Mouse (Mus musculus): ENCODE measurements around the gene Chd4. TPM values are rescaled to one million over a fixed set of nuclear protein-coding genes. Genes with fewer than 3 reads are reported as not detected.
"Not testable (repeated sequence)": the region's sequence is repeated elsewhere in the genome, so short reads cannot be mapped to it uniquely, and the experiment has no call there.

Gene Chd4
- total RNA-seq, 2 experiments from 2014 or later: 160 to 164 TPM

GRCm38 (mm10) chr6:125159773-125160557 is 64.2 kb downstream of the Chd4 start:
- DNase-seq (ENCODE audit: low spot score in 2 of 2): no peak

DNA sequence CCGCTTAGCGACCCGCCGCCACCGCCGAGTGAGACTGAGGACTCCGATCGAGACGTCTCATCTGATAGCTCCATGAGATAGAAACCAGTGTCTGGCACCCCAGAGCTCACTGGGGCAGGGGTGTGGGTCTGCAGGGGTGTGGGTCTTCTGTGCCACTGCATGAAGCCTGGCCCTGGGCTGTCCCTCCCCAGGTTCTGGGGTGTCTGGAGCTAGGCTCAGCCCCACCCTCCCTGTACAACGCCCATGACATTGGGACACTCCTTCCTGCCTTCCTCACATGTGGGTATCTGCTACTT is 64.7 kb downstream of the Chd4 start:
- no peak for DNase-seq (ENCODE audit: low spot score in 2 of 2)

GRCm38 (mm10) chr6:125160854-125161760 is 65.3 kb downstream of the Chd4 start:
- DNase-seq (ENCODE audit: low spot score in 2 of 2): peak in 1 of 2 experiments; percentile 66

DNA sequence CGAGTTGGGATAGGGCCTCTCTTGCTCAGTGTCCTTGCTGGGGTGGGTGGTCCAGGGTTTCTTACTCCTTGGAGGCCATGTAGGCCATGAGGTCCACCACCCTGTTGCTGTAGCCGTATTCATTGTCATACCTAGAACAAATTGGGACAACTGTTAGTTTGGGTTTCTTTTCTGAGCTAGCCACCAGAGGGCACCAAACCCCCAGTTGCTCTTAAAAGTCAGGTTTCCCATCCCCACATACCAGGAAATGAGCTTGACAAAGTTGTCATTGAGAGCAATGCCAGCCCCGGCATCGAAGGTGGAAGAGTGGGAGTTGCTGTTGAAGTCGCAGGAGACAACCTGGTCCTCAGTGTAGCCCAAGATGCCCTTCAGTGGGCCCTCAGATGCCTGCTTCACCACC is 66.2 kb downstream of the Chd4 start:
- peak in 1 of 2 experiments; percentile 74 for DNase-seq (ENCODE audit: low spot score in 2 of 2)

DNA sequence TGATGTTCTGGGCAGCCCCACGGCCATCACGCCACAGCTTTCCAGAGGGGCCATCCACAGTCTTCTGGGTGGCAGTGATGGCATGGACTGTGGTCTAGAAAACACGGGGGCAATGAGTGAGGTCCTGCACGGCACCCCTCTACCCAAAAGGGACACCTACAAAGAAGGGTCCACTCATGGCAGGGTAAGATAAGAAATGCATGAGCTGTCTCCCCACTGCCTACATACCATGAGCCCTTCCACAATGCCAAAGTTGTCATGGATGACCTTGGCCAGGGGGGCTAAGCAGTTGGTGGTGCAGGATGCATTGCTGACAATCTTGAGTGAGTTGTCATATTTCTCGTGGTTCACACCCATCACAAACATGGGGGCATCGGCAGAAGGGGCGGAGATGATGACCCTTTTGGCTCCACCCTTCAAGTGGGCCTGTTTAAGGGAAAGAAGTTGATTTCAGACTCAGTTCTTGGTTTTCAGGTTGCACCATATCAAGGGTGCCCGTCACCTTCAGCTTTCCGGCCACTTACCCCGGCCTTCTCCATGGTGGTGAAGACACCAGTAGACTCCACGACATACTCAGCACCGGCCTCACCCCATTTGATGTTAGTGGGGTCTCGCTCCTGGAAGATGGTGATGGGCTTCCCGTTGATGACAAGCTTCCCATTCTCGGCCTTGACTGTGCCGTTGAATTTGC is 67.0 kb downstream of the Chd4 start:
- not testable (repeated sequence) for DNase-seq (ENCODE audit: low spot score in 2 of 2)

GRCm38 (mm10) chr6:125163801-125164657 is 68.2 kb downstream of the Chd4 start:
- DNase-seq (ENCODE audit: low spot score in 2 of 2): no peak

- DNase-seq (ENCODE audit: low spot score in 2 of 2): peak in 1 of 2 experiments; percentile 66
These were observed 69.0 kb downstream of the Chd4 start for GRCm38 (mm10) chr6:125164672-125165327.

GRCm38 (mm10) chr6:125165328-125165891 is 69.6 kb downstream of the Chd4 start:
- DNase-seq (ENCODE audit: low spot score in 2 of 2): peak; percentile 93 to 95

DNA sequence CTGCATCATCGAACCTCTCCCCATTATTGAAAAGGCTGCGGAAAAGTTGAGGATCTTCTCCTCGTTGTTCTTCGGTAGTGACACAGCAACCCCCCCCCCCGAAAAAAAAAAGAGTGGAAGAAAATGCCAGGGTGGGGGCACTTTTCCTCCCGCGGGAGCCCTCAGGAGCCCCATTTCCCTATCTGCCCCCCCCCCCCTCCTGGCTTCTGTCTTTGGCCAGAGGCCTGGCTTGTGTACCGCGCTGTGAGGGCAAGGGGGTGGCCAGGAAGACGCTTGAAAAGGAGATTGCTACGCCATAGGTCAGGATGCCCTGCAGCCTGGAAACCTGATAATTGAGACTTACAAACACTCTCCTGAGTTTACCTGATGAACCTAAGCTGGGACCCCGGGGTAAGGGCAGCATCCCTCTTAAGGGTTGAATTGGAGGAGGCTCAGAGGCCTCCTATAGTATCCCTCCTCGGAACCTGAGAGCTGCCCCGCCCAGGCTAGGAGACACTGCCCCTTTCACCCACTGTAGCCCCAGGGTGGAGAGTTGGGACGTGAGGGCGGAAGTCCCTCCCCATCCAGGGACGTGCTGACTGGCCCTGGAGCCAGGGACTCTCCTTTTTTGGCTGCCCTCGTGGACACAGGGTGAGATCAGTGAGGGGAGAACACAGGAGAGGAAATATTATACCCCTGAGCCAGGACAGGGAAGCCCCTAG is 70.4 kb downstream of the Chd4 start, which contains the start of gene Gapdh:
Gene Gapdh (minus strand): TSS at position 417 of the 701 bp plus-strand sequence.
- DNase-seq (ENCODE audit: low spot score in 2 of 2): peak; percentile 57 to 84

- peak in 1 of 2 experiments; percentile 62 for DNase-seq (ENCODE audit: low spot score in 2 of 2)
These were observed 71.3 kb downstream of the Chd4 start for GRCm38 (mm10) chr6:125166861-125167650.

GRCm38 (mm10) chr6:125168086-125168485 is 72.3 kb downstream of the Chd4 start:
- DNase-seq (ENCODE audit: low spot score in 2 of 2): no peak

GRCm38 (mm10) chr6:125170194-125170593 is 74.4 kb downstream of the Chd4 start:
- DNase-seq (ENCODE audit: low spot score in 2 of 2): no peak

DNA sequence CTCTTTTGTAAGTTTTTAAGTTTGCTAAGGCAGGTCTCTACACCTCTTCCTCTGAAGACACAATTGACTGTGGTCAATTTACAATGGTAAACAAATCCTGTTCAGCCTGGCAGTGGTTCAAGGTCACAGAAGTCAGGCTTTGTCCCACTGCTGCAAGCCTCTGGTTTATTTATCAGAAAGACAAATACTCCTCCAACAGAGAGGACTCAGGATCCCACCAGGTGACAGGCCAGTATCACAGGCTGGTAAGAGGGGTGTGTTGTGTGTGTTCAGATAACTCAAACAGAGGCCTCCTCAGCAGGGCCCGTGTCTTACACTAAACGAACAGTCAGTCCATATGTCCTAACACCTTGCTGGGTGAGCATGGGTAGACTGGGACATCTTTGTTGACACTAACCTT is 76.7 kb downstream of the Chd4 start:
- DNase-seq (ENCODE audit: low spot score in 2 of 2): no peak

- no peak for DNase-seq (ENCODE audit: low spot score in 2 of 2)
These were observed 77.5 kb downstream of the Chd4 start for GRCm38 (mm10) chr6:125173256-125173655.

GRCm38 (mm10) chr6:125175469-125175868 is 79.7 kb downstream of the Chd4 start:
- DNase-seq (ENCODE audit: low spot score in 2 of 2): no peak

- no peak for DNase-seq (ENCODE audit: low spot score in 2 of 2)
These were observed 83.8 kb downstream of the Chd4 start for GRCm38 (mm10) chr6:125179601-125180000.

Measured in gastrocnemius, postnatal 4 days (tissue).